Mouse (Mus musculus): Measurements from ENCODE around the gene Acer2. TPM values are rescaled to one million over a fixed set of nuclear protein-coding genes. Genes with fewer than 3 reads are reported as not detected.

Gene Acer2
- polyA plus RNA-seq, 1 experiment from 2014 or later, result 23.3 TPM

- WGBS, result 2% methylated on average over 50 of the region's 50 CpGs
- peak overlapping the region; percentile 78 for H3K4me2 ChIP-seq (ENCODE audit: low read depth, low read length)
- ATAC-seq (ENCODE audit: low read depth), result peak; percentile 7
These were observed 17.7 kb upstream of the Acer2 start for GRCm38 (mm10) chr4:86856304-86857112.

DNA sequence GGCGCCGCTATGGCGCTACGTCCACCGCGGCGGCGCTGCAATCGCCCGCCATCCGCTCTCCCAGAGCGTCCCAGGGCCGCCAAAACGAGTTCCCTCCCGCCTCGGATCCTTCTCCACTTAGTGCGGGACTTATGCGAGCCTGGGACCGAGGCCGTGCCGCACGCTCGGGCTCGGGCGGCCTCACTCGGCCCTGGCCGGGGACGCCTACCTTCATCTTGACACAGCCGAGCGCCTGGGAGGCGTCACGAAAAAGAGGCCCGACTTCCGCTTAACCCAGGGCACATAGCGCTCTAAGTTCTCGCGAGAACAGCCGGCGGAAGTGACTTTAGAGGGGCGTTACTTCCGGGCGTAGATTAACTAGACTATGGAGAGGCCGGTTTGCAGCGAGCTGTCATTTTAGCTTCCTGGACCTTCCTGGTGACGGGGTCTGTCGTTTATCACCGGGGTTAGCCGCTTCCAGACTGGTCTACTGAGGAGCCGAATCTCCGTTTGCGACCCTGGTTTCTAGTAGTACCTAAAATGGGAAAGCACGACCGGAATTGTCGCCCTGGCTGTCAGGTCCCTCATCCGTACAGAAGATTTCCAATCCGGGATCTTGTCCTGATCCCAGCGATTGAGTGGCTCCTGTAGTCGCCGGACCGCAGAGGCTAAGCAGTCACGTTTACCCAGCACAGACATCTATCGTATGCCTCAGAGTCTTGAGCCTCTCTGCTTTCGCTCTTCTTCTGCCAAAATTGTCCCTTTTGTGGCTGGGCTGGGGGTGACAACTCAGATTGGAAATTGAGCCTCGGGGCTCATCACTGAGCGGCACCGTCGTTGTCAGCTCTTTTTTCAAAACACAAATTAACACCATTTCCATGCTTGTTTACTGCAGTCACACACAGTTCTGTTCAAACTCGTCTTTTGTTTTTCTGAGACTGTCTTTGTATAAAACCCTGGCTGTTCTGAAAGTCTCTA is 16.8 kb upstream of the Acer2 start, which contains the start of gene Rps6:
Gene Rps6 (minus strand): TSS at position 300 of the 957 bp plus-strand sequence.
- under 1% methylated on average over 68 of the region's 68 CpGs for whole genome bisulfite sequencing
- Histone ChIP-seq H3K4me1 (ENCODE audit: control insufficient read depth, insufficient read depth, low read length) (peaks cover 14% of the 10 kb centered on the region), H3K36me3 (ENCODE audit: control insufficient read depth, insufficient read depth, low read length) (peaks cover 25% of the 10 kb centered on the region), H3K9ac (replicated peaks; ENCODE audit: low read depth, low read length) (peak within 1 kb of the TSS; percentile 100), H3K9me3 (ENCODE audit: control insufficient read depth, low read length) (no peaks in the 10 kb centered on the region), H3K4me2 (ENCODE audit: low read depth, low read length) (peak within 1 kb of the TSS; percentile 78), H3K27ac (ENCODE audit: low read depth, low read length) (peak within 1 kb of the TSS; percentile 95), H3K4me3 (ENCODE audit: low read depth, low read length) (peak within 1 kb of the TSS; percentile 96), H3K27me3 (ENCODE audit: control insufficient read depth, insufficient read depth, low read length) (0 out of 2 replicates have a peak, but pooled peaks cover 2% of the 10 kb centered on the region)
- ATAC-seq (ENCODE audit: low read depth), result peak; percentile 99

More at GRCm38 (mm10) chr4:86856304-86857112, 17.7 kb upstream of the Acer2 start:
- peak overlapping the region; percentile 96 for H3K4me3 ChIP-seq (ENCODE audit: low read depth, low read length)
- peaks cover 14% of the 10 kb centered on the region for H3K4me1 ChIP-seq (ENCODE audit: control insufficient read depth, insufficient read depth, low read length)
- H3K9ac ChIP-seq (replicated peaks; ENCODE audit: low read depth, low read length), result peak overlapping the region; percentile 100
- no peaks in the 10 kb centered on the region for H3K9me3 ChIP-seq (ENCODE audit: control insufficient read depth, low read length)
- H3K27me3 ChIP-seq (ENCODE audit: control insufficient read depth, insufficient read depth, low read length), result 0 out of 2 replicates have a peak, but pooled peaks cover 2% of the 10 kb centered on the region
- peak overlapping the region; percentile 95 for H3K27ac ChIP-seq (ENCODE audit: low read depth, low read length)
- H3K36me3 ChIP-seq (ENCODE audit: control insufficient read depth, insufficient read depth, low read length), result peaks cover 28% of the 10 kb centered on the region

DNA sequence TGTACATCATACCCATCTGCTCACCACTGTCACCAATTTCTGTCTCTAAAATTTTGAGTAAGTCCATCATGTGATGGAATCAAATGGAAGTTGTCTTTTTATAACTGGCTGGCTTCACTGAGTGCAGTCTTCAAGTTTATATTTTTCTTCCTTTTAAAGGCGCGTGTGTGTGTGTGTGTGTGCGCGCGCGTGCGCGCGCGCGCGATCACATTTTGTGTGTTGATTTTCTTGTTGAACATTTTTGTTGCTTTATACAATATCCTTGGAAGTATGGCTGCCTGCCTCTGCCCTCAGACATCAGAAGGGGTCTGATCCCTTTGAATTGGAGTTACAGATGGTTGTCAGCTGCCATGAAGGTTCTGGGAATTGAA is 16.1 kb upstream of the Acer2 start:
- no peak for ATAC-seq (ENCODE audit: low read depth)
- H3K27ac ChIP-seq (ENCODE audit: low read depth, low read length), result peak overlapping the region; percentile 95
- H3K9me3 ChIP-seq (ENCODE audit: control insufficient read depth, low read length), result no peaks in the 10 kb centered on the region
- H3K4me3 ChIP-seq (ENCODE audit: low read depth, low read length), result peak overlapping the region; percentile 96
- H3K9ac ChIP-seq (replicated peaks; ENCODE audit: low read depth, low read length), result peak overlapping the region; percentile 100
- H3K4me1 ChIP-seq (ENCODE audit: control insufficient read depth, insufficient read depth, low read length), result peaks cover 14% of the 10 kb centered on the region
- WGBS, result 57% methylated on average over 12 of the region's 12 CpGs
- H3K36me3 ChIP-seq (ENCODE audit: control insufficient read depth, insufficient read depth, low read length), result peaks cover 22% of the 10 kb centered on the region
- peak overlapping the region; percentile 69 for H3K4me2 ChIP-seq (ENCODE audit: low read depth, low read length)
- 0 out of 2 replicates have a peak, but pooled peaks cover 2% of the 10 kb centered on the region for H3K27me3 ChIP-seq (ENCODE audit: control insufficient read depth, insufficient read depth, low read length)

GRCm38 (mm10) chr4:86864087-86864486 is 10.1 kb upstream of the Acer2 start:
- H3K36me3 ChIP-seq (ENCODE audit: control insufficient read depth, insufficient read depth, low read length), result no peaks in the 10 kb centered on the region
- no peaks in the 10 kb centered on the region for H3K4me1 ChIP-seq (ENCODE audit: control insufficient read depth, insufficient read depth, low read length)
- H3K4me2 ChIP-seq (ENCODE audit: low read depth, low read length), result no peak overlapping the region
- H3K4me3 ChIP-seq (ENCODE audit: low read depth, low read length), result no peak overlapping the region
- no peaks in the 10 kb centered on the region for H3K9me3 ChIP-seq (ENCODE audit: control insufficient read depth, low read length)
- H3K27me3 ChIP-seq (ENCODE audit: control insufficient read depth, insufficient read depth, low read length), result no peaks in the 10 kb centered on the region
- WGBS, result 83% methylated on average over 5 of the region's 5 CpGs
- no peak for ATAC-seq (ENCODE audit: low read depth)
- H3K27ac ChIP-seq (ENCODE audit: low read depth, low read length), result no peak overlapping the region
- no peak overlapping the region for H3K9ac ChIP-seq (replicated peaks; ENCODE audit: low read depth, low read length)

DNA sequence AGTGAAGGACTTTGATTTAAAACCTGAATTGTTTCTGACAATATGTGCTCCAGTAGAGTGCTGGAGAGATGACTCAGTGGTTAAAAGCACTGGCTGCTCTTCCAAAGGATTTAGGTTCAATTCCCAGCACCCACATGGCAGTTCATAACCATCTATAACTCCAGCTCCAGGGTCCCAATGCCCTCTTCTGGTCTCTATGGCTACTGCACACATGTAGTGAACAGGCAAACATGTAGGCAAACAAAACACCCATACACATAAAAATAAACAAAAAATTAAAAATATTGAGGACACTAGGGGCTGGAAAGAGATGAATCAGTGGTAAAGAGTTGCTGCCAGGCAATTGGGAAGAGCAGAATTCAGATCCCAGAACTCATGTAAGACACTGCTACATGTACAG is 2.2 kb upstream of the Acer2 start:
- H3K27ac ChIP-seq (ENCODE audit: low read depth, low read length), result no peak overlapping the region
- no peak overlapping the region for H3K4me3 ChIP-seq (ENCODE audit: low read depth, low read length)
- H3K9ac ChIP-seq (replicated peaks; ENCODE audit: low read depth, low read length), result no peak overlapping the region
- no peaks in the 10 kb centered on the region for H3K36me3 ChIP-seq (ENCODE audit: control insufficient read depth, insufficient read depth, low read length)
- no peaks in the 10 kb centered on the region for H3K9me3 ChIP-seq (ENCODE audit: control insufficient read depth, low read length)
- H3K4me2 ChIP-seq (ENCODE audit: low read depth, low read length), result no peak overlapping the region
- H3K4me1 ChIP-seq (ENCODE audit: control insufficient read depth, insufficient read depth, low read length), result no peaks in the 10 kb centered on the region; the same call in 1 of the 2 replicates
- ATAC-seq (ENCODE audit: low read depth), result no peak
- peaks cover 3% of the 10 kb centered on the region; the same call in 1 of the 2 replicates for H3K27me3 ChIP-seq (ENCODE audit: control insufficient read depth, insufficient read depth, low read length)

GRCm38 (mm10) chr4:86873072-86873471 is 1.1 kb upstream of the Acer2 start:
- no peak for ATAC-seq (ENCODE audit: low read depth)
- Histone ChIP-seq H3K9ac (replicated peaks; ENCODE audit: low read depth, low read length) (no peak overlapping the region), H3K4me1 (ENCODE audit: control insufficient read depth, insufficient read depth, low read length) (no peaks in the 10 kb centered on the region; the same call in 1 of the 2 replicates), H3K4me2 (ENCODE audit: low read depth, low read length) (no peak overlapping the region), H3K9me3 (ENCODE audit: control insufficient read depth, low read length) (no peaks in the 10 kb centered on the region), H3K36me3 (ENCODE audit: control insufficient read depth, insufficient read depth, low read length) (no peaks in the 10 kb centered on the region), H3K27me3 (ENCODE audit: control insufficient read depth, insufficient read depth, low read length) (peaks cover 3% of the 10 kb centered on the region; the same call in 1 of the 2 replicates), H3K27ac (ENCODE audit: low read depth, low read length) (no peak overlapping the region), H3K4me3 (ENCODE audit: low read depth, low read length) (no peak overlapping the region)
- 50% methylated on average over 4 of the region's 4 CpGs for WGBS

- no peaks in the 10 kb centered on the region for H3K27me3 ChIP-seq (ENCODE audit: control insufficient read depth, insufficient read depth, low read length)
- H3K36me3 ChIP-seq (ENCODE audit: control insufficient read depth, insufficient read depth, low read length), result no peaks in the 10 kb centered on the region
- H3K4me1 ChIP-seq (ENCODE audit: control insufficient read depth, insufficient read depth, low read length), result no peaks in the 10 kb centered on the region; the same call in 1 of the 2 replicates
- no peak overlapping the region for H3K4me3 ChIP-seq (ENCODE audit: low read depth, low read length)
- no peak overlapping the region for H3K9ac ChIP-seq (replicated peaks; ENCODE audit: low read depth, low read length)
- ATAC-seq (ENCODE audit: low read depth), result no peak
- no peak overlapping the region for H3K4me2 ChIP-seq (ENCODE audit: low read depth, low read length)
- 95% methylated on average over 2 of the region's 2 CpGs for WGBS
- no peaks in the 10 kb centered on the region for H3K9me3 ChIP-seq (ENCODE audit: control insufficient read depth, low read length)
- no peak overlapping the region for H3K27ac ChIP-seq (ENCODE audit: low read depth, low read length)
These were observed 5.3 kb downstream of the Acer2 start for GRCm38 (mm10) chr4:86879477-86879876.

- Histone ChIP-seq H3K27ac (ENCODE audit: low read depth, low read length) (no peak overlapping the region), H3K9ac (replicated peaks; ENCODE audit: low read depth, low read length) (no peak overlapping the region), H3K4me1 (ENCODE audit: control insufficient read depth, insufficient read depth, low read length) (no peaks in the 10 kb centered on the region), H3K4me2 (ENCODE audit: low read depth, low read length) (no peak overlapping the region), H3K4me3 (ENCODE audit: low read depth, low read length) (no peak overlapping the region), H3K36me3 (ENCODE audit: control insufficient read depth, insufficient read depth, low read length) (no peaks in the 10 kb centered on the region), H3K9me3 (ENCODE audit: control insufficient read depth, low read length) (no peaks in the 10 kb centered on the region), H3K27me3 (ENCODE audit: control insufficient read depth, insufficient read depth, low read length) (no peaks in the 10 kb centered on the region)
- no peak for ATAC-seq (ENCODE audit: low read depth)
- WGBS, result 86% methylated on average over 4 of the region's 4 CpGs
These were observed 7.0 kb downstream of the Acer2 start for GRCm38 (mm10) chr4:86881178-86881577.
